Mouse (Mus musculus) c-Kit-positive CD71-positive TER-119-positive erythroid progenitor cells, embryonic 14.5 days (primary cell): ENCODE measurements around the gene Cbwd1.

Experiments
- DNase-seq: peaks from one replicate; pipeline ENCODE4 v3.0.0-alpha.2; 2013; ENCODE audit warnings: low spot score

The Cbwd1 gene

DNA sequence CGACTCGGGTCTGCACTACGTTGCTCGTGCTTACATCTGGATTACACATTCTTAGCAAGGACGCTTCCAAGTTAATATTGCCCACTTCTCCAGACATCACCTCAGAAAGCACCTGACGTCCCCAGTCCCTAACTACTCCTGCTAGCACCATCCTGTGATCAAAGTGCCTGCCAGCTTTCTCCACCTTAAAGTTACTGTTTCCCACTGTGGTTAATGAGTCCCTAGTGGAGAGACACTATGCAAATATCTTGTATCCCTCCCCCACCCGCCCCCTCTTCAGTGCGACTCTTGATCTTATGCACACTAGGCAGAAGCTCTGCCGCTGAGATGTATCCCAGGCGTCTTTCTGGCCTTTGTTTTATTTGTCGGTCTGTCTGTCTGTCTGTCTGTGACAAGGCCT is 16.6 kb upstream of the Cbwd1 start:
- no peak for DNase-seq

DNA sequence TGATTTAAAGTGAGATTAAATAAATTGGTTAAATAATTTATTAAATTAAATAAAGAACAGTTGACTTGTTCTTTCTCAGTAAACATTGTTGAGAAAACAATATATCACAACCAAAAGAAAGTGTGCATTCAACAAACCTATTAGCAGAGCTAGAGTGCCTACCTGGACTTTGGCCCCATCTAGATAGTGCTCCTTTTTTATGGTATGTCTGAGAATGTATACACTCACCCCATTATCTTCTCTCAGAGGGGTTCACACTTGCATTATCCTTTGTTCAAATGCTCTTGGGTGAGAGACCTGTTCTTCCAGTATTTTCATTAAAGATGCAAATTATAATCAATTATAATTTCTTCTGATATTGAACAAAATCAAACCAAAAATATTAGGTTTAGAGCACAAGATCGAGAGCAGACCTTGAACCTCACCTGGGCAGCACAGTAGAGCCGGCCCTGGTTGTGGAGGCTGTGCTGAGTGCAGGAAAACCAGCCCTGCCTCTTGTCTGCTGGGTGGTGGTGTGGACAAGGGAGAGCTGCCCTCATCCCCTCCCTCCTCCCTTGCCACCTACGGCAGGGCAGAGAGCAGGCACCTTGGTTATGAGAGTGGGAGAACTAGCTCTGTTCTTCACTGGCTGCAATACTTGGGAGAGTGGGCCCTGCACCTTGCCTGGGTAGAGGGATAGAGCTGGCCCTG is 11.4 kb upstream of the Cbwd1 start:
- DNase-seq = no peak

DNA sequence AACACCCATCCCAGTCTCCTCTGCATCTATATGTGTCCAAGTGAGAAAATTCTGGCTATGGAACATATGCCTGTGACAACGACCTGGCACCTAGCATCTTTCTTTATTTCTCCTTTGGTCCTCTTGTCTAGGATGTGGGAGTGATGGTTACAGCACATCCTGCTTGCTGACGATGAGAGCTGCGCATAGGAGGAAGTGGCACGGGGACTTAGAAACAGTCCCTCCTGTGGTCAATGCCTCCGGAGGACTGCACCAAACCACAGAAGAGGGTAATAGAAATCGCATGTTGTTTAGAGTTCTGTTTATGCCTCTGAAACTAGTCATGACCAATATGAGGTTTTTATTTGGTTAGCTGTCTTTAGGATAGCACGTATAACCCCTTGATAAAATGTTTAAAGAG is 9.9 kb upstream of the Cbwd1 start:
- DNase-seq = no peak

DNA sequence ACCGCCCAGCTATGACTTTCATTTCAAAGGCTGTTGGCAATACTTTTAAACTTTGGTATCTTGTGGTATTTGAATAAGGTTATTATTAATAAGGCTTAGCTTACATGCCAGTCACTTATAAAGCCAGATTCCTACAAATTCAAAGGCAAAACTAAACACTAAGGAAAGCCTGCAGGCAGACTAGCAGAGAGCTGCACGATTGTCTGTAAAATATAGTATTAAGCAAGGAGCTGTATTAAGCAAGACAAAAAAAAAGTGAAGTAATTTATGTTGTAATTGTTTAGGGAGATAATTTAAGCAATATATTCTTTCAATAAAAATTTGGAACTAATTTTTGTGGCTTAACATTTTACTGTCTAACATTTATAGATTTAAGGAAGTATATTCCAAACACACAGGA is 5.5 kb upstream of the Cbwd1 start:
- DNase-seq = no peak

DNA sequence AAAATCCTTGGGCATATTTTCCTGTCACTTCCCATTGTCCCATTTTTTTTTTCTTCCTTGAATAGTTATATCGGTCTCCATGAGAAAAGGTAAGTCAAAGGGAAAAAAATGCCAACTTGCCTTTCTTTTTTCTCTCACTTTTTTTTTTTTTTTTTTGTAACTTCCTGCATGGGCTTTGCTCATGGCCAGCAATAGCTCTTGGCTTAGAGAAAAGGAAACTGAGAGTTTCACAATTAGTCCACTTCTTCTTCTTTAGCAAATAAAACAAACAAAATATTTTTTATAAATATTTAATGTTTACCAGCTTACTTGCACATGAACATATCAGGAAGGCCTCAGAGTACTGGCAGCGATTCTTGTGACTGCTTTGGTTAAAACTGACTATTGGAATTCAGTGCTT is 4.8 kb upstream of the Cbwd1 start:
- DNase-seq = no peak

DNA sequence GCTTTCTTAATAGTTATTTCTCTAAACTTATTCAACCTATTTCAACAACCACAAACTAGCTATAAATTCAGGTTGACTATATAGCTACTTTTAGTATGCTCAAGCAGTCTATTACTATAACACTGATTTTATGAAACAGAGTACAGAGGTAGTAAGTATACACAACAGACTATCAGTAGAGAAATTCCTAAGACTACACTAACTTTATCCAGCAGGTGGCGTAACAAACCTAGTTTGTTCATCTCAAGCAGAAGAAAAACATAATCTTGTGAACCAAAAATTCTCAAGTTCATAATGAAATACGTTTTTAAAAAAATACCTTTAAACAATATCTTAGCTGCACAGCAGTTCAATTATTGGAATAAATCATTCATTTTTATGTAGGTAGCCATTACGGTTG is 2.9 kb downstream of the Cbwd1 start:
- DNase-seq = peak; percentile 67

DNA sequence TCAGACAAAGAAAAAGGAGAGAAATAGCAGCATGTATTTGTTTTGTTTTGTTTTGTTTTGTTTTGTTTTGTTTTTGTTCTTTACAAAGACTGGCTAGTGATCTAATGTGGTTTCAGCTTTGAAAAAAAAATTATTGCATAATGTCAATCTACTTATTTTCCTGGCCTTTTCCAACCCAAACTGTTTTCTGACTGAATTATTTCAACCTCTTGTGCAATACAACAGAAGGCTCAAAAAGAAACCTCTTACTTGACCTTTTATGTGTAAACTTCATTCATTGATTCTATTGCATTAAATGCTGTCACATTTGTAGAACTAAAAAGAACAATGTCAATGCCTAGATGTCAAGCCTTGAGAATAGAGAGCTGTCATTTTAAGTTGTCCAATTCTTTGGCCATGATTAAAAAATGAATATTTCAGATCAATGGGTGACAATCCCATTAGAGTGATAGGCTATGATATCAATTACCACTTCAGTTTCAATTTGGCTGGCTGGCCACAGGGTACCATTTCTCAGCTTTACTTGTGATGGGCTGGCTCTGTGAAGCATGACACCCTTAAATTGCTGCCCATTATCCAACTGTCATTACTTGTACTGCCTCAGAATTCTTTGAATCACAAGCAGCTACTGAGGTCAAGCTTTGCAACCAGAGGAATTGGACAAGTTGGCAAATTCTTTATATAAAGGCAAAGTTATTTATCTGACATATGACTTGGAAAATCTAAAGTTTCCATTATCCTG is 15.7 kb downstream of the Cbwd1 start:
- no peak for DNase-seq

DNA sequence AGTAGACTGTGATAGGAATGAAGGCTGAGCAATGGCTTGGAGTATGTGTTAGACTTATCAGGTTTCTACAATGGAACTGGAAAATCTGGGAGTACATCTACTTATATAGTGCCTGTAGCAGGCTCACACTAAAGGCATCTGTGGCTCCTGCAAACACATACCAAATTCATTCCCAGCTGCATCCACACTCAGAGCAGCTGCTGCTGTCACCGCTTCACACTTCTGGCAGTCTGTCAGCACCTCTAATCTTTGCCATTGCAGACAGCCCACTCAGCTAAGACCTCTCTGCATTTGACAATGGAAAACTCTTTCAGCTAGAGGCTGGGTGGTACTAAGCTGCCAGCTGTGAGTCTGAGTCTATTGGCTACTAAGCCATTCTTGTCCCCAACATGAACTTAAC is 24.3 kb downstream of the Cbwd1 start:
- no peak for DNase-seq

DNA sequence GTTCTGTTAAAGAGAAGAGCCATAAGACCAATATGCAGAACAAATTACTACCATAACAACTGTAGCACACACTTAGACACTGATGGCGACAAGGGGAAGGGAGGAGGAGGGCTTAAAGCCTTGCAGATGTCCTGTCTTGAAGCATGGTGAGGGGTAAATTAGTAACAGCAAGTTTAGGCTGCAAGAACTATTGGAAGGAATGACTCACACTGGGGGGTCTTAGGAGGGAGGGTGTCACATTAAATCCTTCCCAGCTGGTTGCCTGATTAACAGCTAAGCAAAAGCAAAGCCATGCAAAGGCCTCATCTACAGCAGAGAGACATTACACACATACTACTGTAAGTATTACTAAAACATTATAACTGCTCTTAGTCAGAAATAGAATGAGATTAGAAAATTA is 32.4 kb downstream of the Cbwd1 start:
- no peak for DNase-seq

DNA sequence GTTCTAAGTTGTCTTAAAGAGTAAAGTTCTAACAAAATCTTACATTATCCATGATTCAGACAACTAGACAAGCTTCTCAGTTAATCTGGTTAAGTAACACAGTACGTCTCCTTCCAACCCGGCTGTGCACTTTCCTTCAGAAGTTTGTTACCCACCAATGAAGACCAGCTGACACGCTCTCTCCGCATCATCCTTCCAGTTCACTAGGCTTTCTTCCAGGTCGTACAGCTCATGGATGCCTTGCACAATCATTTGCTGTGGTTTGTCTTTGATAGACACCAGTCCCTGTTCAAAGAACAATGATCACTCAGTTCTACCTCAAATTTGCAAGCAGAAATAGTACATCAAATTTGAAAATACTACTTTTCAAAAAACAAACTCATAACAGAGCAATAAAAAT is 40.5 kb downstream of the Cbwd1 start:
- no peak for DNase-seq

DNA sequence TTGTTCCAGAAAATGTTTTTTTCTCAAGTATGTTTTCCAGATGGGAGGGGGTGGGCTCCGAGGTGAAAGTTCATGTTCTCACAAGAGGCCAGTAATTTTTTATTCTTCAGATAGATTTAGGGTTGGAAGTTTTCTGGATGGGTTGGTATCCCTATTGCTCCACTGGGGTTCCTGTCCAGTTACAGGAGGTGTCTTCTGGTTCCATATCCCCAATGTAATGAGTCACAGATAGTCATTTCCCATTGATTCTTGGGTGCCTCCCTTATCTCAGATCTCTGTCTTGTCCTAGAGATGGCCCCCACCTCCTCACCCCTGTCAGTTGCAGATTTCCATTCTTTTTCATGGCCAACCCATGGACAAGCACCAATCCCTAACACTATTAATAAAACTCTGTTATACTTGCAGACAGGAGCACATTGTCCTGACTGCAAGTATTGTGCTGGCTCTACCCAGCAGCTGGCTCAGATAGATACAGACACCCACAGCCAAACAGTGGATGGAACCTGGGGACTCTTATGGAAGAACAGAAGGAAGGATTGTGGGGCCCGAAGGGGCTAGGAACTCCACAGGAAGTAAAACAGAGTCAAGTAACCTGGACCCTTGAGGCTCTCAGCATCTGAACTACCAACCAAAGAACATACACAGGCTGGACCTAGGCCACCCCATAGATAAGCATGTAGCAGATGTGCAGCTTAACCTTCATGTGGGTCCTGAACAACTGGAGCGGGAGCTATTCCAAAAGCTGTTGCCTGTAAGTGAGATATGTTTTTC is 52.8 kb downstream of the Cbwd1 start:
- DNase-seq = no peak

DNA sequence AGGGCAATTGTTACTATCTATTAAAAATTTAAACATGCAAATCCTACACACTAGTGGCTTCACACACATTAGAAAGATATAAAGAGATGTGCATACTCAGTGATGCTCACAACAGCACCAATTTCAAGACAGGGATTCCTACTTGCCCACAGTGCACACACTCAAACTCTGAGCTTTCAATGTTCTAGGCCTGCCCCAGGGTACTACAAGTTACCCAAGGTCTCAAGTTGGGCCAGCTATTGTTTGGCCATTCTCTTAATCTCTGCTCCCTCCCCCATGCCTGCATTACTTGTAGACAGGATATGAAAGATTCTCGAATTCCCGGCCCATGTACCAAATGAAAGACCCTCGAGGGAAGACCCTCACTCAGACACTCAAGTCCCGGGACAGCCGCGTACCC is 53.8 kb downstream of the Cbwd1 start:
- no peak for DNase-seq

DNA sequence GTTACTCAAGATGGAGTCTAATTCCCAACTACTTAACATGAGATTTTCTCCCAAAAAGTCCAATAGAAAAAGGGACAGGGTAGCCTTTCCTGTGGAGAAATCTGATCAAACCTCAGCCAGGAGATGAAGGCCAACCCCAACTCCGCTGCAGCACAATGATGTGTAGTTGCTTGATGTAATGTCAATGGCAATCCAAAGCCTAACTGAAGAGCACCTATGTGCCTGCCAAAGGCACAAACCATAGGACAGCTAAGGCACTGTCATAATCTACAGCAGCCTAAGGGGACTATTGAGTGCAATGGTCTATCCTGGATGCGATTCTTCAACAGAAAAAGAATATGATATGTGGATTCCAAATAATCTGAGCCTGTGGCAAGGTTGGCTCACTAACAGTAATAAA is 58.6 kb downstream of the Cbwd1 start:
- DNase-seq = no peak

DNA sequence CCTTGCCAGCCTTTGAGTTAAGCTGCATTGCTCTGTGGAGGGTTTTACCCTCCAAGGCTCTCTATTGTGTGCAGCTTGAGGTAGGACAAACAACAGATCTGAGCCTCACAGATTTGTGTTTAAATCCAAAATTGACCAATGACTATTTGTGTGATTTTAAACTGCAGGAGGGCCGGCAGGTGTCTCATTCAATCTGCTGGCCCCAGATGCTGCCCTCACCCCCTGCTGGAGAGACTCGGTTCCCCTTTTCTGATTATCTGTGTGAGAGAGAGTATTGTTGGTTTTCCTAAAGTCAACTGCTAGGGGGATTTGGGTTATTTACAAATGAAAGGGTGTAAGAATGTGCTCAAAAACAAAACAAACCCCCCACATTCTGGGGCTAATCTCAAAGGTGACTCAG is 59.2 kb downstream of the Cbwd1 start:
- no peak for DNase-seq

DNA sequence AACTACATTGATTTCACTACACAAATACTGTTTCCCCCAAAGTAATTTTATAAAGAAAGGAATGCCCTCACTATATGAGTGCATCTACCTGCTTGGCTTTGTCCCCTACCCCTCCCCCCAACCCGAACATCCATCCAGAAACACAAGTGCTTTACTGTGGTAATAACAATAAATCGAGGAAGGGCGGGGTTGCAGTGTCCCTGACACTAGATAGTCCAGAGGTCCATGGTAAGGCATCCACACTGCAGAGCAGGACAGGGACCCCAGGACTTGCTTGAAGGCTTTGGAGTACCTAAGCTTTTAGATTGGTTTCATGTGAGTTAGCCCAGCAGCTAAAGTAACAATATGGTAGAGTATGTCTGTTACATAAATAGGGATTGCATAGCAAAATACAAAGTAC is 59.7 kb downstream of the Cbwd1 start:
- no peak for DNase-seq

DNA sequence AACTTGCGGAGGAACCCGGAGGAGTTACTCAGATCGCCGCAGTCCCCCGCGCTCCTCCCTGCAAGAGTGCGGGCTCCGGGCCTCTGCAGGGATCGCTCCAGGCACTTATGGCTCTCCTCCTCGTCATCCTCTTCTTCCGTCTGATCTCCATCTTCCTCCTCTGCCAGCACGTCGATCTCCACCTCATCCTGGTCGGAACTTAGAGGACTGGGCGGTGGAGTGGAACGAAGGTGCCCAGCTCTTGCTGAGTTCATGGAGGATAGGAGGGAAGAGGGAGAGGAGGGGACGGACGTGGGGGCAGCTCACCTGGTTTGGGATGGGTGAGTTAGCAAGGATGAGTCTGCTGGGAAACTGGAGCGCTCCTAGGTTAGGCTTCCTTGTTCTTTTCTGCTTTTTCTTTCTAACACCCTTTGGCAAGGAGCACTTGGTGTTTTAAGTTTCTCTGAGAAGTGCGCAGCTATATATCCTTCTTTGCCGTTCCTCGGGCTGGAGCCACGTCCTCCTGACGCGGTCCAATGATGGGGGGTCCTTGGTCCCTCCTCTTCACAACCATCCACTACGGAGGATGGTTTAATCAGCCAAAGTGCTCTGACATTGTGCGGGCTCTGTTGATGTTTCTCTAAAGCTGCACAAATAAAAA is 60.7 kb downstream of the Cbwd1 start, which contains the start of gene Foxd4:
Gene Foxd4 (minus strand): TSS at position 617 of the 640 bp plus-strand sequence.
- no peak for DNase-seq

DNA sequence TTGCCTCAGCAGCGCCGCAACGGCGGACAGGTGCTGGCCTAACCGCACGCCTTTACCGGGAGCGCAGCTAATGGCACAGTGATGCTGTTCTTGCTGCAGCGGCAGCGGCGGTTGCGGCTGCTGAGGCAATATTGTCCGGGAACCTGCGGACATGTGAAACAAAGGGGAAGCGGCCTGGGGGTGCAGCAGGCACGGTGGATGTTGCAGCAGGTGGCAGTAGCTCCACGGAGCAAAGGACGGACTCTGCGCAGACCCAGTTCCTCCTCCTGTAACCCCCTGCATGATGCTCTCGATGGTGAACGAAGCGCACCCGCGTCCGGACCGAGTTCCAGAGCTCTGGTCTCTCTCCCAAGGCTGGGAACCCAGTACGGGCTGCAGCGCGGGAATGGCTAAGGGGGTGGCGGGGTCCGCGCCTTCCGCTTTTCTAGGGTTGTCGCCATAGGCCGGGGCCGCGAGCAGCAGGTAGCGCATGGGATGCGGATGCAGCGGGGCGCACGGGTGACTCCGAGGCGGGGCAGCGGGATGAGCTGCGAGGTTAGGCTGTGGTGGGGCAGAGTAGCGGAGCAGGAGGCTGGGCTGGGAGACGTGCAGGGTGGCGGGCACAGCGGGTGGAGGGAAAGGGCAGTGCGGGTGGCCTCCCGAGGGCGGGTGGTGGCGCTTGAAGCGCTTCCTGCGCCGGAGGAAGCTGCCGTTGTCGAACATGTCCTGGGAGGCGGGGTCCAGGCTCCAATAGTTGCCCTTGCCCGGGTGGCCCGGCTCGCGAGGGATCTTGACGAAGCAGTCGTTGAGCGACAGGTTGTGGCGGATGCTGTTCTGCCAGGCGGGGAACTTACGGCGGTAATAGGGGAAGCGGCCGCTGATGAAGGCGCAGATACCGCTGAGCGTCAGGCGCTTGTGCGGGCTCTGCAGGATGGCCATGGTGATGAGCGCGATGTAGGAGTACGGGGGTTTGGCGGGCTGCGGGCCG is 61.5 kb downstream of the Cbwd1 start:
- DNase-seq = no peak

DNA sequence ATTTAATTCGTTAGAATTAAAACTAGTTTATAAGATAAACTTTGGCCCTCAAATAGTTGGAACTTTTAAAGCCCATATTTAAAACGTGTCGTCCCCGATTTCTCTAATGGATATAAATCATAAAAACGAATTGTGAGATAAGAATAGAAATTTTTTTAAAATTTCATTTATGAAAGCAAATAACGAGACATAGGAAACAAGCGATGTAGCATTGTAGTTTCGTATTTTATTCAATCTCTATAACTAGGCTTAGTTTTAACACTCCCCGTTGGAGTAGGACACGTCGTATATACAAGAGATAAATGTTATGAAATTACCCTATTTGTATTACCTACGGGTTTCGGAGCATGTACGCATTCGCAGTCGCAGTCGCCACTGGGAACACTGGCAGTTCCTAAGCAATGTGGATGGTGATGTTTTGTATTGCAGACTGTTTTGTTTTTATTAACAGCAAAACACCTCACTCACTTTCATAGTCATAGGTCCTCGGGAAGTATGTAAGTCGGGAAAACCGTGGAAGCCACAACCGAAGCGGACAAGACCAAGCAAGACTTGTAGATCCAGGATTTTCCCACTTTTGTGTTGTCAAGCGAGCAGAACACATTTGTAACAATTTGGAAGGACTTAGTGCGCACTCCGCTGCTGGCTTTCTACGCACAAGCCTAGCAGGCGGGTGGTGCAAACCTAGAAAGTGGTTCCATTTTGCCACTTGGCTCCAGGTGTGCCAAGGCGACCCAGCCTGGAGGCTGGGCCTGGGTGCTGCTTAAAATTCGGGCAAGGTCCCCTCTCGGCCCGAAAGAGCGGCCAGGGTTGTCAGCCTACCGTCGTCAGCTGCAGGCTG is 62.5 kb downstream of the Cbwd1 start:
- no peak for DNase-seq

DNA sequence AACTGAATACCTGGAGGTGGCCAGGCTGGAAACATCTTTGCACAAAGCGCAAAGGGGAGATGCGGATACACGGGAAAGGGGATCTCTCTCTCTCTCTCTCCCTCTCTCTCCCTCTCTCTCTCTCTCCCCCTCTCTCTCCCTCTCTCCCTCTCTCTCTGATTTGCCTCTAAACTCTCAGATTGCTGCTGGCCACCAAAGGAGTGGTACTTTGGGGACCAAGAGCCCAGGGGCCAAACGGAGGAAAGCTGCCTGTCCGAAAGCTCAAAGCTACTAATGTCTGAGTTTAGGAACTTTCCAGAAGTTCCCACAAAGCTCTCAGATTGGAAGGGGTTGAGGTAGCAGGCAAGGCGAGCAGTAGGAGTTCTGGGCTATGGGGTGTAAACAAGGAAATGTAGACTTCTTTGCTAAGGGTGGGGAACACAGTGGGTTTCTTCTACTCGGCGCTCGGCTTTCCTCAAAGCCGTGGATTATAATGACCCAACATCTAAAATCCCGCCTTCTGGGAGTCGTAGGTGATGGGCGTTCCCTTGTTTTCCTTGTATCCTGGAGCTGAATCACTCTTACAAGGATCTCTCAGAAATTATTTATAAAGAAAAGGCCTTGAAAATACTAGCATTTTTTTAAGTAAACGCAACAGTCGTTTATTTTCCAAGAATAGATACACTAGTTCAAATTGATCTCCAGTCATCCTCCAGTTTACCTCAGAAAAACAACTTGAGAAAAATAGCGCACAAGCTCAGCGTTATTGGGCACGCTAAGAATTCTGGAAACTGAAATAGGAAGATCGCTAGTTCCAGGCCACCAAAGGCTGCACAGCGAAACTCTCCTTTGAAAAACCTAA is 63.3 kb downstream of the Cbwd1 start:
- no peak for DNase-seq
